Mouse (Mus musculus) MEL (cell line): Measurements from ENCODE around the gene Dohh.

Experiments
- CTCF ChIP-seq, 3 experiments: IDR thresholded peaks in 2 of 3; conservative IDR thresholded peaks in 1 of 3; 2 replicates each; pipeline ENCODE4 v1.5.1; 2011 to 2012; ENCODE audit warnings: low read length in 3 of 3, low read depth in 2 of 3, mild to moderate bottlenecking in 2 of 3, improper control_type of control experiment in 1 of 3, inconsistent platforms in 1 of 3, mixed read lengths in 1 of 3, moderate library complexity in 1 of 3; ENCODE audit not compliant: control insufficient read depth in 1 of 3, insufficient read depth in 1 of 3, poor library complexity in 1 of 3, severe bottlenecking in 1 of 3
- E2F4 ChIP-seq: IDR thresholded peaks from 2 replicates; pipeline ENCODE4 v1.6.1; 2011; ENCODE audit warnings: low read depth, low read length, improper control_type of control experiment, borderline replicate concordance
- GABPA ChIP-seq: IDR thresholded peaks from 2 replicates; pipeline ENCODE4 v1.6.1; 2012; ENCODE audit warnings: low read depth, mild to moderate bottlenecking, inconsistent platforms, low read length, improper control_type of control experiment, moderate library complexity
- GATA1 ChIP-seq: IDR thresholded peaks from 2 replicates; pipeline ENCODE4 v1.6.1; 2011; ENCODE audit warnings: low read depth, low read length, improper control_type of control experiment
- JUND ChIP-seq: IDR thresholded peaks from 2 replicates; pipeline ENCODE4 v1.6.1; 2011; ENCODE audit warnings: low read depth, mild to moderate bottlenecking, improper control_type of control experiment, low read length
- KAT2A ChIP-seq: conservative IDR thresholded peaks from 2 replicates; pipeline ENCODE4 v1.6.1; 2012; ENCODE audit warnings: low read depth, low read length, improper control_type of control experiment, inconsistent platforms
- MAFK ChIP-seq: IDR thresholded peaks from 2 replicates; pipeline ENCODE4 v1.6.1; 2011; ENCODE audit warnings: low read depth, mild to moderate bottlenecking, low read length, improper control_type of control experiment, borderline replicate concordance
- MAZ ChIP-seq: IDR thresholded peaks from 2 replicates; pipeline ENCODE4 v1.6.1; 2012; ENCODE audit warnings: low read depth, mild to moderate bottlenecking, inconsistent platforms, low read length, improper control_type of control experiment
- MXI1 ChIP-seq: IDR thresholded peaks from 2 replicates; pipeline ENCODE4 v1.6.1; 2011; ENCODE audit warnings: mild to moderate bottlenecking, low read depth, low read length, improper control_type of control experiment
- MYC ChIP-seq: IDR thresholded peaks from 2 replicates; pipeline ENCODE4 v1.6.1; 2011; ENCODE audit warnings: low read depth, mild to moderate bottlenecking, low read length, improper control_type of control experiment, moderate library complexity
- POLR2A ChIP-seq, 2 experiments: IDR thresholded peaks; 2 replicates each; pipeline ENCODE4 v1.6.1; 2011 to 2012; ENCODE audit warnings: low read length in 2 of 2, mild to moderate bottlenecking in 2 of 2, control low read depth in 1 of 2, improper control_type of control experiment in 1 of 2, low read depth in 1 of 2, moderate library complexity in 1 of 2; ENCODE audit not compliant: control insufficient read depth in 1 of 2, insufficient read depth in 1 of 2, poor library complexity in 1 of 2
- POLR2AphosphoS2 ChIP-seq: IDR thresholded peaks from 2 replicates; pipeline ENCODE4 v1.6.1; 2011; ENCODE audit warnings: low read length, improper control_type of control experiment
- UBTF ChIP-seq: IDR thresholded peaks from 2 replicates; pipeline ENCODE4 v1.6.1; 2012; ENCODE audit warnings: low read depth, mild to moderate bottlenecking, inconsistent platforms, low read length, improper control_type of control experiment, moderate library complexity, borderline replicate concordance; ENCODE audit not compliant: insufficient read depth
- ZC3H11A ChIP-seq: IDR thresholded peaks from 2 replicates; pipeline ENCODE4 v1.6.1; 2012; ENCODE audit warnings: low read depth, mild to moderate bottlenecking, inconsistent platforms, low read length, improper control_type of control experiment

DNA sequence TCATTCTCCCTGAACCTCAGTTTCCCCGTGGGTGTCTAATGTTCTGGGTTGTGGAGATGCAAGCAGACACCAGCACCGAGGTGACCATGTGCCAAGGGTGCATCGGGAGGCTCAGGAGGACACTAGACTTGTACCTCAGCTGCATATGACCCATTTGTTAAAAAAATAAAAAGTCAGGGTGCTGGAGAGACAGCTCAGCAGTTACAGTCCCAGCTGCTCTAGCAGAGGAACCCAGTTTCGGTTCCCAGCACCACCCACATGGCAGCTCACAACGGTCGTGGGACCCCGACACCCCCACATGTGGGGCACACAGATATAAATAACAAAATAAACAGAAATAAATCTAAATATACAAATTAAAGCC lies 44.3 kb downstream of the Dohh start:
- no peak for TF ChIP-seq MAFK
- TF ChIP-seq POLR2AphosphoS2 = no peak
- no peak for TF ChIP-seq MYC
- no peak for TF ChIP-seq CTCF (IDR thresholded peaks at IDR 0.05 in 2 of 3, conservative IDR thresholded peaks at IDR 0.05 in 1 of 3; ENCODE audit: control insufficient read depth in 1 of 3, insufficient read depth in 1 of 3, low read depth in 2 of 3, low read length in 3 of 3, poor library complexity in 1 of 3, severe bottlenecking in 1 of 3)
- no peak for TF ChIP-seq E2F4
- no peak for TF ChIP-seq JUND
- no peak for TF ChIP-seq KAT2A
- TF ChIP-seq POLR2A (IDR thresholded peaks at IDR 0.05; ENCODE audit: control insufficient read depth in 1 of 2, insufficient read depth in 1 of 2, low read depth in 1 of 2, low read length in 2 of 2, poor library complexity in 1 of 2) = no peak
- TF ChIP-seq MXI1 = no peak
- no peak for TF ChIP-seq UBTF
- no peak for TF ChIP-seq MAZ
- TF ChIP-seq ZC3H11A = no peak
- no peak for TF ChIP-seq GATA1
- TF ChIP-seq GABPA = no peak
